Mouse (Mus musculus) kidney, embryonic 14.5 days (tissue): ENCODE measurements at regions not wholly inside any gene's neighbourhood (a gene's known extent, or its start where the extent isn't known, plus 50 kb on each side); places are given as distances from the start of the nearest gene placed in this dataset.

Source experiments
- ATAC-seq: fragments of 200-750 bp; cut with Nextera tagmentation; 2 replicates; pipeline ENCODE4 v1.8.0; 2017; ENCODE audit warnings: moderate number of reproducible peaks, mild to moderate bottlenecking, moderate TSS enrichment, moderate library complexity; ENCODE audit not compliant: low FRiP score, low TSS enrichment
- H3K27ac ChIP-seq: fragments of 300-500 bp; sonication (generic); 2 replicates; pipeline ENCODE4 v1.5.1; 2014; ENCODE audit warnings: low read depth, mild to moderate bottlenecking, low read length, moderate library complexity, mixed read lengths
- H3K27me3 ChIP-seq: fragments of 300-500 bp; sonication (generic); 2 replicates; pipeline ENCODE4 v1.6.1; 2014; ENCODE audit warnings: mild to moderate bottlenecking, low read length; ENCODE audit not compliant: control insufficient read depth, insufficient read depth
- H3K36me3 ChIP-seq: fragments of 300-500 bp; sonication (generic); 2 replicates; pipeline ENCODE4 v1.6.1; 2014; ENCODE audit warnings: low read length, mixed read lengths; ENCODE audit not compliant: control insufficient read depth, insufficient read depth
- H3K4me1 ChIP-seq: fragments of 300-500 bp; sonication (generic); 2 replicates; pipeline ENCODE4 v1.6.1; 2014; ENCODE audit warnings: low read length, mixed read lengths; ENCODE audit not compliant: control insufficient read depth, insufficient read depth
- H3K4me2 ChIP-seq: fragments of 300-500 bp; sonication (generic); replicated peaks from 2 replicates; pipeline ENCODE4 v1.6.1; 2014; ENCODE audit warnings: low read depth, mild to moderate bottlenecking, low read length
- H3K4me3 ChIP-seq: fragments of 300-500 bp; sonication (generic); 2 replicates; pipeline ENCODE4 v1.5.1; 2014; ENCODE audit warnings: mild to moderate bottlenecking, low read length
- H3K9ac ChIP-seq: fragments of 300-500 bp; sonication (generic); 2 replicates; pipeline ENCODE4 v1.6.1; 2014; ENCODE audit warnings: low read depth, mild to moderate bottlenecking, low read length, moderate library complexity
- H3K9me3 ChIP-seq: fragments of 300-500 bp; sonication (generic); 2 replicates; pipeline ENCODE4 v1.6.1; 2016; ENCODE audit warnings: low read length; ENCODE audit not compliant: control insufficient read depth
- WGBS: fragments of 180-500 bp; shearing (Covaris S2); extraction: QIAGEN DNeasy Blood & Tissue Kit; methylation state at CpG from one replicate; pipeline ENCODE4 v1.1.7; 2014; 5-methylcytosine and 5-hydroxymethylcytosine counted together

GRCm38 (mm10) chr2:133724310-133724709 lies 172.4 kb downstream of the Bmp2 start:
- no peak overlapping the region for H3K9ac ChIP-seq
- H3K36me3 ChIP-seq, result no peaks in the 10 kb centered on the region
- peak; percentile 43; the same call in 1 of the 2 replicates for ATAC-seq
- WGBS, result 76% methylated on average over 7 of the region's 7 CpGs
- H3K4me3 ChIP-seq, result no peak overlapping the region
- no peaks in the 10 kb centered on the region for H3K4me1 ChIP-seq
- H3K27ac ChIP-seq, result no peak overlapping the region
- no peaks in the 10 kb centered on the region for H3K9me3 ChIP-seq
- no peaks in the 10 kb centered on the region for H3K27me3 ChIP-seq
- H3K4me2 ChIP-seq, result no peak overlapping the region

- H3K4me2 ChIP-seq, result no peak overlapping the region
- WGBS, result 57% methylated on average over 6 of the region's 6 CpGs
- H3K4me3 ChIP-seq, result no peak overlapping the region
- ATAC-seq, result no peak
- H3K9ac ChIP-seq, result no peak overlapping the region
- H3K27ac ChIP-seq, result no peak overlapping the region
- H3K9me3 ChIP-seq, result no peaks in the 10 kb centered on the region
- no peaks in the 10 kb centered on the region for H3K36me3 ChIP-seq
- no peaks in the 10 kb centered on the region for H3K27me3 ChIP-seq
- no peaks in the 10 kb centered on the region for H3K4me1 ChIP-seq
These were observed 172.8 kb downstream of the Bmp2 start for GRCm38 (mm10) chr2:133724757-133725156.

GRCm38 (mm10) chr2:133734469-133735225 lies 182.7 kb downstream of the Bmp2 start:
- ATAC-seq, result peak; percentile 64; the same call in 1 of the 2 replicates
- H3K9ac ChIP-seq, result no peak overlapping the region
- H3K4me2 ChIP-seq, result no peak overlapping the region
- WGBS, result 15% methylated on average over 9 of the region's 9 CpGs
- H3K9me3 ChIP-seq, result no peaks in the 10 kb centered on the region
- H3K36me3 ChIP-seq, result no peaks in the 10 kb centered on the region
- no peaks in the 10 kb centered on the region for H3K27me3 ChIP-seq
- no peaks in the 10 kb centered on the region for H3K4me1 ChIP-seq
- no peak overlapping the region for H3K27ac ChIP-seq
- no peak overlapping the region for H3K4me3 ChIP-seq

- Histone ChIP-seq H3K27me3 (no peaks in the 10 kb centered on the region), H3K27ac (no peak overlapping the region), H3K9ac (no peak overlapping the region), H3K4me3 (no peak overlapping the region), H3K4me2 (no peak overlapping the region), H3K36me3 (no peaks in the 10 kb centered on the region), H3K4me1 (no peaks in the 10 kb centered on the region), H3K9me3 (no peaks in the 10 kb centered on the region)
- no peak for ATAC-seq
- 52% methylated on average over 10 of the region's 10 CpGs for WGBS
These were observed 187.0 kb downstream of the Bmp2 start for GRCm38 (mm10) chr2:133738839-133739430.

DNA sequence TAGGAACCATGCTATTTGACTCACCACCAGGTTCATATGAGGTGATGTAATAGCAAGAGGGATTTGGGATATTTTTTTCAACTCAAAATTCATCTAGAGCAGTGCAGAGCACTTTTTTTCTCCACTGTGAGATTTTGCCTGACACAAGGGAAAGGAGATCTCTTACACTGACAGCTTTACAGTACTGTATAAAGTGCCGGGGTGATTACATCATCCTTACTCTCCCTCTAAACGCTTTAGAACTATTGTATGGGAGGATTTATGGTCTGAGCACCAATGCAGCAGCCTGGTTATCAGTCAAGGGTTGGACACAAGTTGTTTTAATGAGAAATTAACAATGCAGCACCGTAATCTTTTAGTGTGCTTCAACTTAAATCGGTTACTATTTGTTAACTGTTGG lies 196.5 kb downstream of the Bmp2 start:
- 28% methylated on average over 4 of the region's 4 CpGs for WGBS
- Histone ChIP-seq H3K4me3 (no peak overlapping the region), H3K27me3 (no peaks in the 10 kb centered on the region), H3K9ac (no peak overlapping the region), H3K9me3 (no peaks in the 10 kb centered on the region), H3K4me1 (no peaks in the 10 kb centered on the region), H3K27ac (no peak overlapping the region), H3K36me3 (no peaks in the 10 kb centered on the region), H3K4me2 (no peak overlapping the region)
- ATAC-seq, result peak; percentile 77; the same call in 1 of the 2 replicates

GRCm38 (mm10) chr2:133749846-133750637 lies 198.1 kb downstream of the Bmp2 start:
- 61% methylated on average over 4 of the region's 4 CpGs for WGBS
- no peak overlapping the region for H3K4me3 ChIP-seq
- no peaks in the 10 kb centered on the region for H3K36me3 ChIP-seq
- no peak for ATAC-seq
- H3K27ac ChIP-seq, result no peak overlapping the region
- H3K4me2 ChIP-seq, result no peak overlapping the region
- H3K4me1 ChIP-seq, result no peaks in the 10 kb centered on the region
- H3K9ac ChIP-seq, result no peak overlapping the region
- H3K9me3 ChIP-seq, result no peaks in the 10 kb centered on the region
- H3K27me3 ChIP-seq, result no peaks in the 10 kb centered on the region

DNA sequence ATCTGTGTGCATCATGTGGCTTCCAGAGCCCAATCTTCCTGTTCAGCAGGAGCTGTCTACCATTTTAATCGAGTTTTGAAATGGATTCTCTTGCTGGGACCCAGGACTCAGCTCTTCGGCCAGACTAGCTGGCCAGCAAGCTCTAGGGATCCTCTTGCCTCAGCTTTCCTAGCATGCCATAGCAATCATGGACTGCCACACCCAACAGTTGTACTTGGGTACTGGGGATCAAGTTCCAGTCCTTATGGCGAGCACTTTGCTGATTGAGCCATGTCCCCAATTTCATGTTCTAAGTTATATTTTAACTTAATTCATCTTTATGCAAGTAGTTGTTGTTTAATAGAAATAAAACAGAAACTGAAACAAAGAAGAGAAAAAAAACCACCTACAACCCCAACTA lies 202.1 kb downstream of the Bmp2 start:
- H3K27ac ChIP-seq, result no peak overlapping the region
- no peaks in the 10 kb centered on the region for H3K4me1 ChIP-seq
- H3K36me3 ChIP-seq, result no peaks in the 10 kb centered on the region
- ATAC-seq, result no peak
- H3K9ac ChIP-seq, result no peak overlapping the region
- H3K4me2 ChIP-seq, result no peak overlapping the region
- 77% methylated on average over 3 of the region's 3 CpGs for WGBS
- H3K9me3 ChIP-seq, result no peaks in the 10 kb centered on the region
- H3K4me3 ChIP-seq, result no peak overlapping the region
- H3K27me3 ChIP-seq, result no peaks in the 10 kb centered on the region

- Histone ChIP-seq H3K9ac (no peak overlapping the region), H3K4me1 (no peaks in the 10 kb centered on the region), H3K27ac (no peak overlapping the region), H3K9me3 (no peaks in the 10 kb centered on the region), H3K27me3 (no peaks in the 10 kb centered on the region), H3K4me3 (no peak overlapping the region), H3K4me2 (no peak overlapping the region), H3K36me3 (no peaks in the 10 kb centered on the region)
- WGBS, result 71% methylated on average over 7 of the region's 7 CpGs
- ATAC-seq, result no peak
These were observed 209.5 kb downstream of the Bmp2 start for GRCm38 (mm10) chr2:133761496-133761895.

DNA sequence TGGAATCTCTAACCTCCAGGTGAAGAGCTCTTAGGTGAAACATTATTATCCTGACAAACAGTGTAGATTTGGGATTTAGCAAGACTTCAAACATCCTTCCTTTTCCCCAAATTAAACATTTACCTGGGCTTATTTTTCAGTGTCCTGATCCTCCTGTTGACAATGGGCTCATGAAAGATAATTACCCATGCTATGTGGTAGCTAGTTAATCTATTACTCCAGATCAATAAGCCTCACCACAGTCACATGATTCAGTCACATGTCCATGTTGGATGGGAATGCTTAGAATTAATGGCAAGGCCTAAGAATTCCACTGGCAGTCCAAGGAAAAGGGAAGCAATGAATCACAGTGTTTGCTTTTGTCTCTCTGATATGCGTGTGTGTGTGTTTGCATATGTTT lies 216.6 kb downstream of the Bmp2 start:
- ATAC-seq, result no peak
- Histone ChIP-seq H3K27me3 (no peaks in the 10 kb centered on the region), H3K4me1 (no peaks in the 10 kb centered on the region), H3K9me3 (no peaks in the 10 kb centered on the region), H3K9ac (no peak overlapping the region), H3K27ac (no peak overlapping the region), H3K4me2 (no peak overlapping the region), H3K36me3 (no peaks in the 10 kb centered on the region), H3K4me3 (no peak overlapping the region)
- WGBS, result 83% methylated on average over 1 of the region's 1 CpGs
